Mouse (Mus musculus): ENCODE data around the gene 4930451I11Rik. TPM values are rescaled to one million over a fixed set of nuclear protein-coding genes. Genes with fewer than 3 reads are reported as not detected.
A peak's percentile ranks its signal among the peaks of the same experiment; 100 is the strongest.

4930451I11Rik gene
- polyA plus RNA-seq, 1 experiment from 2014 or later: not detected

DNA sequence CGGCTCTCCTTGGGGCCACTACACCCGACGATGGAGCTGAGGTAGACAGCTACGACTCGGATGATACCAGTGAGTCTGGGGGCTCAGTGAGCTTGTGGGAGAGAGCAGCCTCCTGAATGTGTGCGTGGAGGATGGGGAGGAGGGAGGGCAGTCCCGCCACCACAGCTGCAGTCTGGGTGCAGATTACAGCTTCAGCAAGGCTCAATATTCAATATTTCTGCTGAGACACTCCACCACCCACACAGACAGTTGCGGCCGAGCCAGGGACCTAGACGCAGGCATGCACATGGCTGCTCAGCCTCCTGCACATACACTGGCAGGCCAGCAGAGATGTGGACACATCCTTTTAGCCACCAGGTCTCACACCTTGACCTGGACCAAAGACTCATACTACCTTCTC is 17.4 kb upstream of the 4930451I11Rik start:
- 23% methylated on average over 10 of the region's 10 CpGs for WGBS
- H3K27me3 ChIP-seq (replicated peaks; ENCODE audit: control insufficient read depth, insufficient read depth, low read length): peaks cover 27% of the 10 kb centered on the region
- H3K27ac ChIP-seq (ENCODE audit: low read depth): no peak overlapping the region
- H3K36me3 ChIP-seq (ENCODE audit: control insufficient read depth, insufficient read depth, low read length): peaks cover 24% of the 10 kb centered on the region
- H3K4me2 ChIP-seq (ENCODE audit: low read length): no peak overlapping the region
- H3K4me1 ChIP-seq (replicated peaks; ENCODE audit: control insufficient read depth, insufficient read depth, low read length): 0 out of 2 replicates have a peak, but pooled peaks cover 10% of the 10 kb centered on the region
- DNase-seq (ENCODE audit: low spot score) (no peak), ATAC-seq (replicated peaks; ENCODE audit: low FRiP score, low TSS enrichment, low read depth) (no peak)
- no peak overlapping the region for H3K4me3 ChIP-seq (ENCODE audit: low read depth, low read length)
- H3K9me3 ChIP-seq (ENCODE audit: control insufficient read depth, low read length): no peaks in the 10 kb centered on the region
- no peak overlapping the region for H3K9ac ChIP-seq (ENCODE audit: low read length)

DNA sequence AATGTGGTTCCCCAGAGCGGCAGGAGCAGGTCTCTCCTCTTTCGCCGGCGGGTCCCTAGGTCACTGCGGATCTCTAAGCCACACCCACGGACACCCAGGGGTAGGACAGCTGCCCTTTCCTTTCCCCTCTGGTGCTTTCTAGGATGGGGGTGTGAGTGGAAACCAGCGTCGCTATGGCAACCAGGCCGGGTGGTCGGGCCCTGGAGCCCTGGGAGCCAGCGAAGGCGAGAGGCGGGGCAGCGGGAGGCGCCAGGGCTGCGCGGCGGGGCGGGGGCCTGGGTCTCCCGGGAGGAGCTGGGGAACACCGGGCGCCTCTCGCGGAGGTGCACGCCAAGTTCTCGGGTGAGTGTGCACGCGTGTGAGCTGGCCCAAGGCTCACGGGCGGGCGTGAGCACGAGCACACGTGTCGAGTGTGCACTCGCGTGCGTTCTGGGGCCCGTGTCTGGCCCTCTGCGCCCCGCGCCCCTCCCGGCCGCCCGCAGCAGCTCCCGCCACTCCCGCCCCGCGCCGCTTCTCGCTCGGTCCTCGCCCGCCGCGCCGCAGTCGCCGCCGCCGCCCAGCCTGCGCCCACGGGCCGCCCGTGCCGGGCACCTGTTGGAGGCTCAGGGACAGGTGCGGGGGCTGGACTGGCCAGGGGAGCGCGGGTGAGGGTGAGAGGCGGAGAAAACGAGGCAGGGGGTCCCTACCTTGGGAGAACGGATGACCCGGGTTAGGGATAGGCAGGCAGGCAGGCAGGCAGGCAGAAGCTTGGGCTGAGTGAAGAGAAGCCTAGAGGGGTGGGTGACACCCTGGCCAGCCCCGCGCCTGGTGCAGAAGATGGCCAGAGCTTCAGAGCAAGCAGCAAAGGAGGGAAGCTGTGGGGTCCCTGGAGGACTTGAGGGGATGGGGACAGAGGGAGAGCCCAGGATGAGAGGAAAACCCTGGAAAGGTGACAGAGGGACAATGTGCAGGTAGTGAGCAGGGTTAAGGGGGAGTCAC is 16.3 kb upstream of the 4930451I11Rik start:
- peak overlapping the region; percentile 96 for H3K4me2 ChIP-seq (ENCODE audit: low read length)
- peaks cover 27% of the 10 kb centered on the region for H3K27me3 ChIP-seq (replicated peaks; ENCODE audit: control insufficient read depth, insufficient read depth, low read length)
- H3K9ac ChIP-seq (ENCODE audit: low read length): peak overlapping the region; percentile 40
- 0 out of 2 replicates have a peak, but pooled peaks cover 10% of the 10 kb centered on the region for H3K4me1 ChIP-seq (replicated peaks; ENCODE audit: control insufficient read depth, insufficient read depth, low read length)
- DNase-seq (ENCODE audit: low spot score): peak; percentile 67
- no peaks in the 10 kb centered on the region for H3K9me3 ChIP-seq (ENCODE audit: control insufficient read depth, low read length)
- peak; percentile 33 for ATAC-seq (replicated peaks; ENCODE audit: low FRiP score, low TSS enrichment, low read depth)
- peak overlapping the region; percentile 40 for H3K4me3 ChIP-seq (ENCODE audit: low read depth, low read length)
- 1% methylated on average over 62 of the region's 74 CpGs for WGBS
- no peak overlapping the region for H3K27ac ChIP-seq (ENCODE audit: low read depth)
- H3K36me3 ChIP-seq (ENCODE audit: control insufficient read depth, insufficient read depth, low read length): peaks cover 13% of the 10 kb centered on the region

DNA sequence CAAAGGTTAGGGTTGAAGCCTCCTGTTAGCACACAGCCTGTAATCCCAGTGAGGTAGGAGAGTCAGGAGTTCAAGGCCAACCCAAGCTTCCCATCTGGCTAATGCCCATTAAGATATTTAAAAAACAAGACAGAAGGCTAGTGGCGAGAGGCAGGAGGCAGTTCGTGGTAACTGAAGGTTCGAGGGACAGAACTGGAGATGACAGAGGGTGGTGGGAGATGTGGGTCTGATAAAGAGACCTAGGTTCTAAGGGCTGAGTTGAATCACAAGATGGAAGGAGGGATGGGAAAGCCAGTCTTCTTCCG is 15.6 kb upstream of the 4930451I11Rik start, which contains the start of gene Doc2a:
TSS of gene Doc2a (plus strand) at position 301 of the 305 bp plus-strand sequence.
- DNase-seq (ENCODE audit: low spot score): no peak
- Histone ChIP-seq H3K9ac (ENCODE audit: low read length) (peak within 1 kb of the TSS; percentile 40), H3K4me3 (ENCODE audit: low read depth, low read length) (peak within 1 kb of the TSS; percentile 40), H3K9me3 (ENCODE audit: control insufficient read depth, low read length) (no peaks in the 10 kb centered on the region), H3K4me2 (ENCODE audit: low read length) (peak within 1 kb of the TSS; percentile 96), H3K27ac (ENCODE audit: low read depth) (no peak within 1 kb of the TSS), H3K27me3 (replicated peaks; ENCODE audit: control insufficient read depth, insufficient read depth, low read length) (peaks cover 27% of the 10 kb centered on the region), H3K4me1 (replicated peaks; ENCODE audit: control insufficient read depth, insufficient read depth, low read length) (0 out of 2 replicates have a peak, but pooled peaks cover 10% of the 10 kb centered on the region), H3K36me3 (ENCODE audit: control insufficient read depth, insufficient read depth, low read length) (peaks cover 6% of the 10 kb centered on the region)
- 44% methylated on average over 4 of the region's 4 CpGs for WGBS
- no peak for ATAC-seq (replicated peaks; ENCODE audit: low FRiP score, low TSS enrichment, low read depth)

DNA sequence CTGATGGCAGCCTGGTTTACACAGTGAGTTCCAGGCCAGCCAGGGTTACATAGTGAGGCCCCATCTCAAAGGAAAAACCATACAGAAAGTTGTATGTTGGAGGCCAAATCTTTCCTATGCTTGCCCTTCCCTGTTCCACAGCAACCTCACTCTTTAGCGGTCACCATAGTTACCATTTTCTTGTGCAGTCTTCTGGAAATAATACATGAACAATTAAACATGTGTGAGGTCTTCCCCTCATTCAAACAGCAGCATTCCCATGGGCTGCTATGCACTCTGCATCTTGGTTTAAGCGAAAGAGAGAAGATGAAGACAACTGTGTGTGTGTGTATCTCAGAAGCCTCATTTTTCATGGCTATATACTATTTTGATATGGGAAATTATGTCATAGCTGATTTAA is 14.1 kb upstream of the 4930451I11Rik start:
- no peak overlapping the region for H3K27ac ChIP-seq (ENCODE audit: low read depth)
- no peak overlapping the region for H3K4me2 ChIP-seq (ENCODE audit: low read length)
- 91% methylated on average over 2 of the region's 2 CpGs for WGBS
- H3K9ac ChIP-seq (ENCODE audit: low read length): no peak overlapping the region
- H3K36me3 ChIP-seq (ENCODE audit: control insufficient read depth, insufficient read depth, low read length): no peaks in the 10 kb centered on the region
- no peaks in the 10 kb centered on the region for H3K9me3 ChIP-seq (ENCODE audit: control insufficient read depth, low read length)
- 0 out of 2 replicates have a peak, but pooled peaks cover 10% of the 10 kb centered on the region for H3K4me1 ChIP-seq (replicated peaks; ENCODE audit: control insufficient read depth, insufficient read depth, low read length)
- H3K27me3 ChIP-seq (replicated peaks; ENCODE audit: control insufficient read depth, insufficient read depth, low read length): peaks cover 27% of the 10 kb centered on the region
- DNase-seq (ENCODE audit: low spot score): no peak
- no peak overlapping the region for H3K4me3 ChIP-seq (ENCODE audit: low read depth, low read length)
- ATAC-seq (replicated peaks; ENCODE audit: low FRiP score, low TSS enrichment, low read depth): no peak

DNA sequence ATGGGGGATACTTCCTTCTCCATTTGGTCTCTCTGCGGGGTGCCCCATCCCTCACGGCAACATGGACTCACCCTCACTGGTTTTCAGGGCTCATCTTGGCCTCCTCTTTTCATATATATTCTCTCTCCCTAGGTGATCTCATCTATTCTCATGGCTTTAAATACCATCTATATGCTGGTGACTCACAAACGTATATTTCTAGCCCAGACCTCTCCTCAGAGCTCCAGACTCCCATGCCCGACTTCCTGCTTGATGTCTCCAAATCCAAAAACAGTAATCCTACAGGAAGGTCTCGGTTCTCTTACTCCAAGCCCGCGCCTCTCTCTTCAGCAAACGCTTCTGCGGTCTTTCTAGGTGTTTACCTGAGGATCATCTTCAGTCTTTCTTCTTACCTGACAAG is 11.8 kb upstream of the 4930451I11Rik start:
- peaks cover 11% of the 10 kb centered on the region for H3K27me3 ChIP-seq (replicated peaks; ENCODE audit: control insufficient read depth, insufficient read depth, low read length)
- 75% methylated on average over 9 of the region's 9 CpGs for WGBS
- H3K27ac ChIP-seq (ENCODE audit: low read depth): no peak overlapping the region
- H3K9ac ChIP-seq (ENCODE audit: low read length): no peak overlapping the region
- 0 out of 2 replicates have a peak, but pooled peaks cover 6% of the 10 kb centered on the region for H3K4me1 ChIP-seq (replicated peaks; ENCODE audit: control insufficient read depth, insufficient read depth, low read length)
- DNase-seq (ENCODE audit: low spot score): no peak
- no peaks in the 10 kb centered on the region for H3K36me3 ChIP-seq (ENCODE audit: control insufficient read depth, insufficient read depth, low read length)
- H3K4me3 ChIP-seq (ENCODE audit: low read depth, low read length): no peak overlapping the region
- no peaks in the 10 kb centered on the region for H3K9me3 ChIP-seq (ENCODE audit: control insufficient read depth, low read length)
- no peak for ATAC-seq (replicated peaks; ENCODE audit: low FRiP score, low TSS enrichment, low read depth)
- no peak overlapping the region for H3K4me2 ChIP-seq (ENCODE audit: low read length)

DNA sequence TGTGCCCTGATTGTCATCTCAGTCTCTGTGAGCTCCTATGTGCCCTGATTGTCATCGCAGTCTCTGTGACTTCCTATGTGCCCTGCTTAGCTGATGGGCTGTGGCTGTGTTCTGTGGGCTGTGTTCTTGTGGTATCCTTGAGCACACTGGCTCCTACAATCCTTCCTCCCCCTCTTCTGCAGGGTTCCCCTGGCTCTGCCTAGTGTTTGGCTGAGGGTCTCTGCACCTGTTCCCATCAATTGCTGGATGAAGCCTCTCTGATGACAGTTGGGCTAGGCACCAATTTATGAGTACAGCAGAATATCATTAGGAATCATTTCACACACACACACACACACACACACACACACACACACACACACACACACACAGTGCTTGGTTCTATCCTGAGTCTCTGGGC is 1.9 kb upstream of the 4930451I11Rik start:
- H3K9me3 ChIP-seq (ENCODE audit: control insufficient read depth, low read length): no peaks in the 10 kb centered on the region
- no peak overlapping the region for H3K4me3 ChIP-seq (ENCODE audit: low read depth, low read length)
- DNase-seq (ENCODE audit: low spot score) (no peak), ATAC-seq (replicated peaks; ENCODE audit: low FRiP score, low TSS enrichment, low read depth) (no peak)
- no peaks in the 10 kb centered on the region for H3K36me3 ChIP-seq (ENCODE audit: control insufficient read depth, insufficient read depth, low read length)
- H3K27me3 ChIP-seq (replicated peaks; ENCODE audit: control insufficient read depth, insufficient read depth, low read length): no peaks in the 10 kb centered on the region
- no peaks in the 10 kb centered on the region for H3K4me1 ChIP-seq (replicated peaks; ENCODE audit: control insufficient read depth, insufficient read depth, low read length)
- no peak overlapping the region for H3K9ac ChIP-seq (ENCODE audit: low read length)
- 95% methylated on average over 1 of the region's 1 CpGs for WGBS
- no peak overlapping the region for H3K4me2 ChIP-seq (ENCODE audit: low read length)
- H3K27ac ChIP-seq (ENCODE audit: low read depth): no peak overlapping the region

DNA sequence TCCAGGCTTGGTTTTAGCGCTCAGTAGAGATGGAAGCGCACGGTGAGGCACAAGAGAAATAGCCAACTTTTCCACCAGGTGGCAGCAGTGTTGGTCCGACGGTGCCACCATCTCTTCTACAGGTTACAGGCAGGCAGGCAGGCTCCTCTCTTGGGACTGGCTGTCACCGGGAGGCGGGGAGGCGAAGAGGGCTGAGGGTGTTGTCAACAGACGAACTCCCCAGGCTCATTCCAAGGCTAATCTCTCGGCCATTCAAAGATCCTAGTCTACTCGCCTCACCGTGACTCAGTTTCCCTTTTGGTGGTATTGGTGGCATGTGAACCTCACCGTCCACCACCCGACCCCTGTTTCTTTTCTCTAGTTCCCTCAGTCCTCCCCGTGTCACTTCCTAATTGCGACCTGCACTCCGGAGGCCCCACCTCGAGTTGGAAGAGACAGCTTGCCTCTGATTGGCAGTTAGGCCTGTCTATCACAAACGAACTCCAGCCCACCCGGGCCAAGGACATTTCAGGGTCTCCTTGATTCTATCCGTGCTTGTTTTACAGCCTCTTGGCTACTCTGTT is 678 bp upstream of the 4930451I11Rik start:
- Histone ChIP-seq H3K27ac (ENCODE audit: low read depth) (no peak overlapping the region), H3K9ac (ENCODE audit: low read length) (no peak overlapping the region)

DNA sequence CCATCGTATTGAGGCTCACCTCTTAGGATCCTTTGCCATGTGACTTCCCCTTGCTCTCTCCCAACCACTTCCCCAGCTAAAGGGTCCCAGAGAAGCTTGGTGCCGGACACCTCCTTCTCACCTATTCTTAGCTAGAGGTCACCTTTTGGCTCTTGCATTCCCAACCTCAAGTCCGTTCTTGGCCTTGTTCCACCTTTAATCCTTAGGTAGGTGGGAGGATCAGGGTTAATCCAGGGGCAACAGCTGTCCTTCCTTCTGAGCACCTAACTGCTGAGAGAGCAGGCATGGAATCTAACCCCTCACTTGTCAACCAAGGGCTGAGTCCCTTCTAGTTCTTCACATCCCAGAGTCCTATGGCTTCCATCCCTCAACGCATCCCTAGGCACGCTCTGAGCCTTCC is 5.5 kb downstream of the 4930451I11Rik start:
- Histone ChIP-seq H3K36me3 (ENCODE audit: control insufficient read depth, insufficient read depth, low read length) (no peaks in the 10 kb centered on the region), H3K4me1 (replicated peaks; ENCODE audit: control insufficient read depth, insufficient read depth, low read length) (no peaks in the 10 kb centered on the region), H3K9me3 (ENCODE audit: control insufficient read depth, low read length) (no peaks in the 10 kb centered on the region), H3K27ac (ENCODE audit: low read depth) (no peak overlapping the region), H3K4me3 (ENCODE audit: low read depth, low read length) (no peak overlapping the region), H3K4me2 (ENCODE audit: low read length) (no peak overlapping the region), H3K27me3 (replicated peaks; ENCODE audit: control insufficient read depth, insufficient read depth, low read length) (peaks cover 26% of the 10 kb centered on the region), H3K9ac (ENCODE audit: low read length) (no peak overlapping the region)
- ATAC-seq (replicated peaks; ENCODE audit: low FRiP score, low TSS enrichment, low read depth) (no peak), DNase-seq (ENCODE audit: low spot score) (no peak)
- WGBS: 69% methylated on average over 5 of the region's 5 CpGs

More for the DNA sequence above, 678 bp upstream of the 4930451I11Rik start:
- Histone ChIP-seq H3K27me3 (replicated peaks; ENCODE audit: control insufficient read depth, insufficient read depth, low read length) (no peaks in the 10 kb centered on the region), H3K4me3 (ENCODE audit: low read depth, low read length) (peak overlapping the region; percentile 14; the same call in 1 of the 2 replicates), H3K9me3 (ENCODE audit: control insufficient read depth, low read length) (no peaks in the 10 kb centered on the region), H3K4me1 (replicated peaks; ENCODE audit: control insufficient read depth, insufficient read depth, low read length) (no peaks in the 10 kb centered on the region), H3K36me3 (ENCODE audit: control insufficient read depth, insufficient read depth, low read length) (no peaks in the 10 kb centered on the region), H3K4me2 (ENCODE audit: low read length) (peak overlapping the region; percentile 51)
- DNase-seq (ENCODE audit: low spot score) (peak; percentile 90), ATAC-seq (replicated peaks; ENCODE audit: low FRiP score, low TSS enrichment, low read depth) (peak; percentile 83)
- under 1% methylated on average over 20 of the region's 21 CpGs for WGBS

Measured in intestine, embryonic 14.5 days (tissue).